Mouse (Mus musculus) T-cell, adult 2 months (primary cell): ENCODE data around the gene Gramd1b.

Source experiments
- DNase-seq: peaks from one replicate; pipeline ENCODE4 v3.0.0; 2022; ENCODE audit warnings: low spot score

Gene Gramd1b

GRCm38 (mm10) chr9:40268040-40268747 is 263.0 kb downstream of the Gramd1b start:
- no peak for DNase-seq

DNA sequence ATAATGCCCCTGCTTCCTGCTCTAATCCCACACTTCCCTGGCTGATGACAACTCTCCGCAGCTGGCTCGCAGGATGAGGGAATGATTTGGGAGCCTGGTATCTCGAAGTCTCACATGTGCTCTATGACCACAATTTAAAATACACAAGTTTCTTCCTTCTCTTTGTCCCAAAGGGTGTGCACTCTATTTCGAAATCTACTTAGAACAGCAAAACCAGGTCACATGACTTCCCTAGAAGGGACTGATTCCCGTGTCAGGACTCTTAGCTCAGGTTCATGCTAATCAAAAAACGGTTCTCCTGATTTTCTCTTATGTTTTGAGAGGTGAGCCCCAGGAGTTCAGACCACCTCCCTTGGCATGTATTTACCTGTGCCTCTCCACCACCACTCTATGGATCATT is 267.3 kb downstream of the Gramd1b start:
- DNase-seq = no peak

DNA sequence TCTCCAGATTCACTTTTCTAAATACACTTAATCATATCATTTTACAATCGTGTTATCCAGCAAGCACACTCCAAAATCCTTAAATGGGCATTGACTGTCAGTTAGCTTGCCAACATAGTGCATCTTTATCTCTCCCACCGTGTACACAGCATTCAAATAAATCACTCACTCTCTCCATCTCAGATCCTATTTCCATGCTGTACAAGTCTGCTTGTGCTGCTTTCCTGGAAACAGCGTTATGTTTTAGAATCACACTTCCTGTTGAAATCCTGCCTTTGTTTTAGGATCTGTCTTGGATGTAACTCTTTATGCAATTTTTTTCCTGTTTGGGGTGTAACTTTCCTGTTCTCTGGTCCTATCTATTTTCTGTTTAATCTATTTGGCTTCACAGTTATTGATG is 278.7 kb downstream of the Gramd1b start:
- no peak for DNase-seq

GRCm38 (mm10) chr9:40249106-40249505 is 282.1 kb downstream of the Gramd1b start:
- DNase-seq = no peak

- no peak for DNase-seq
These were observed 284.5 kb downstream of the Gramd1b start for GRCm38 (mm10) chr9:40246702-40247101.

DNA sequence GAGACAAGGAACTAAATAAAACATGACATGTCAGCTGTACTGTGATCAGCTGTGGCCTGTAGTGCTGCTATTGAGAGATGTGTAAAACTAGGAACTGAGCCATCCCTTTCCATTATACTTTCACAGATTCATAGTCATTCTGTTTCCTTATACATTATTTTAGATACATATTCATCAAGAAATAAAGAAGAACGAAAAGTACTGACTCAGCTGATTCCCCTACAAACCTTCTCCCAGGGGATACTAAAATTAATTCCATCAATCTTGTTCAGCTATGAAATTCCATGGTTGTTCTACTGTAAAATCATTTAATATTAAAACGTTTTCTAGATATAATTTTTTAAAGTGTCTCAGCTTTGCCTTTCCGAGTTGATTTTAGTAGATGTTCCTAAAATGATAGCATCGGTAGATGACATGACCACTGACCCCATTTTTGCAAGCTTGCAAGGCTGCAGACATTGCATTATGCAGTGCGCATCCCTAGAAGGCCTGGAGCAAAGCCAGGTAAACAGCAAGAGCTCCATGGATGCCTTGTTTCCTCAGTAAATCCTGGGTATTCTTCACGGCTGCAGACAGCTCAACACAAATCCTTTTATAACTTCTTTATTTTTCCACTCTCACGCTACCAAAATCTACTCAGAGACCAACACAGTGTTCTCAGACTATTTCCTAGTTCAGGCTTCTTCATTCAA is 285.1 kb downstream of the Gramd1b start:
- no peak for DNase-seq

DNA sequence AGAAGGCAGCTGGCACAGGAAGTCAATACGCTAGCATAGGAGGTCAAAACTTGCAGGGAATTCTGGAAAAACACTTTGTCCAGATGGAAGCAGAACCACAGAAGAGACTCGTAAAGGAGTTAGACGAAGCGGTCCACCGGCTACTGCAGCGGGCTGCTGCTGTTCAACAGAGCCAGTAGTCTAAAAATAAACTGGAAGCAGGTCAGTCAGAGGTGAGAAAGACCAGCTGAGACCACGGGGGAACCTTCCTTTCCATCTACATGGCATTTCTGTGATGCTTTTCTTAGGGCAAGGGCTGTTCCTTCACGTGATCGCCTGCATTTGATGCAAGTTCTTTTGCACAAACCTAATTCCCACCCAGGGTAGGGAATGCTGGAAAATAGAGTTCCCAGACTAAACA is 285.7 kb downstream of the Gramd1b start:
- no peak for DNase-seq
